Mouse (Mus musculus) embryonic facial prominence, embryonic 11.5 days (tissue): ENCODE data around the gene Psenen. TPM values are rescaled to one million over a fixed set of nuclear protein-coding genes. Genes with fewer than 3 reads are reported as not detected.

Experiments used
- ATAC-seq: fragments of 200-750 bp; cut with Nextera tagmentation; replicated peaks from 2 replicates; pipeline ENCODE4 v1.8.0; 2017; ENCODE audit warnings: low read depth; ENCODE audit not compliant: insufficient number of reproducible peaks, low FRiP score, low TSS enrichment
- DNase-seq: peaks from one replicate; pipeline ENCODE4 v3.0.0-alpha.2; 2015; ENCODE audit warnings: low spot score
- H3K27ac ChIP-seq: fragments of 300-500 bp; sonication (generic); replicated peaks from 2 replicates; pipeline ENCODE4 v1.5.1; 2014; ENCODE audit warnings: mild to moderate bottlenecking, low read depth, low read length, control low read depth
- H3K27me3 ChIP-seq: fragments of 300-500 bp; sonication (generic); 2 replicates; pipeline ENCODE4 v1.6.1; 2014; ENCODE audit warnings: mild to moderate bottlenecking, low read length, moderate library complexity, mixed read lengths; ENCODE audit not compliant: control insufficient read depth, insufficient read depth
- H3K36me3 ChIP-seq: fragments of 300-500 bp; sonication (generic); replicated peaks from 2 replicates; pipeline ENCODE4 v1.6.1; 2014; ENCODE audit warnings: low read depth, mild to moderate bottlenecking, low read length, moderate library complexity, mixed read lengths; ENCODE audit not compliant: control insufficient read depth, insufficient read depth
- H3K4me1 ChIP-seq: fragments of 300-500 bp; sonication (generic); 2 replicates; pipeline ENCODE4 v1.6.1; 2014; ENCODE audit warnings: low read length, mixed read lengths; ENCODE audit not compliant: control insufficient read depth, insufficient read depth
- H3K4me2 ChIP-seq: fragments of 300-500 bp; sonication (generic); 2 replicates; pipeline ENCODE4 v1.6.1; 2014; ENCODE audit warnings: low read depth, mild to moderate bottlenecking, control low read depth, low read length, moderate library complexity
- H3K4me3 ChIP-seq: fragments of 300-500 bp; sonication (generic); 2 replicates; pipeline ENCODE4 v1.5.1; 2014; ENCODE audit warnings: low read depth, low read length, control low read depth
- H3K9ac ChIP-seq: fragments of 300-500 bp; sonication (generic); replicated peaks from 2 replicates; pipeline ENCODE4 v1.6.1; 2014; ENCODE audit warnings: mild to moderate bottlenecking, control low read depth, low read length
- H3K9me3 ChIP-seq: fragments of 300-500 bp; sonication (generic); replicated peaks from 2 replicates; pipeline ENCODE4 v1.6.1; 2016; ENCODE audit warnings: mild to moderate bottlenecking, low read length, inconsistent platforms, mixed read lengths; ENCODE audit not compliant: control insufficient read depth
- WGBS: fragments of 180-500 bp; shearing (Covaris S2); extraction: QIAGEN DNeasy Blood & Tissue Kit; methylation state at CpG from one replicate; pipeline ENCODE4 v1.1.7; 2014; 5-methylcytosine and 5-hydroxymethylcytosine counted together
- microRNA-seq: library from miRNA; unstranded; fragments of <30 nt; microRNA quantifications from one replicate; pipeline ENCODE4, GENCODE M21; 2016; ENCODE audit warnings: borderline number of aligned reads
- polyA plus RNA-seq: library from polyadenylated mRNA; unstranded; fragments of >200 nt; fragmentation: Nextera tagmentation; extraction: Ambion mirVana; gene quantifications from 2 replicates; pipeline ENCODE4 v1.2.1, GENCODE M21; 2014

The Psenen gene
- polyA plus RNA-seq, 1 experiment from 2014 or later, result 108 TPM

DNA sequence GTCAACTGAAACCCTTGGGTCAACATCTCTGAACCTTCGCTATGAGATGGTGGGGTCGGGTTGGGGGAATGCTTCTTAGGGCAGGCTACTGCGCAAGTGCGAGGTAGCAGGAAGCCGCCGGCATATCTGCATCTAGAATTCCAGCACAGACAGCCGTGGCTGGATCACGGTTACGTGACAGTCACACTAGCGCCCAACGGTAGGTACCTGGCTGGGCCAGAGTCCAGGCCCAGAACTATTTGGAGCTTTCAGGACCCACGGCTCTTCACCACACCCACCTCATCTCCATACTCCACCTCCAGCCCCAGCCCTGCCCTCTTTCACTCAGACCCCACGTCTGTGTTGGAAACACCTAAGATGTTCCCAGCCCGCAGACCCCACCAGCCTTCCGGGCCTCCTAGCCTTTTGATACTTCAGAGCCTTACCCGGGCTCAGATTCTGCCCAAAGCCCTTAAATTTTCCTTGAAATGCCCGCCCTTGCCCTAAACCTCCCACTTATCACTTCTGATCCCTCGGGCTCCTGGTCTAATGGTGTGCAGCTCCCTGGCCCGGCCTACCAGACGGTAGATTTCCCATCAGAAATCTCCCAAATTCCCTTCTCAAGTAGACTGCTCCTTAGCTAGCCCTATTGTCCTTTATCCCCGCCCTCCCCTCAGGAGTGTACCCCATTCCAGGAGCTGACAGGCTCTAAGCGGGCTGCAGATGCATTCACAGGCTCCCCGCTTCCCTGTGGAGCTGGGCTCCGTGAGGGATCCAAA, 48.2 kb downstream of the Psenen start:
- Histone ChIP-seq H3K27me3 (no peaks in the 10 kb centered on the region), H3K9ac (no peak overlapping the region), H3K36me3 (no peaks in the 10 kb centered on the region), H3K4me3 (no peak overlapping the region), H3K9me3 (no peaks in the 10 kb centered on the region), H3K27ac (no peak overlapping the region), H3K4me2 (no peak overlapping the region), H3K4me1 (no peaks in the 10 kb centered on the region)
- WGBS, result 56% methylated on average over 24 of the region's 24 CpGs
- ATAC-seq (no peak), DNase-seq (no peak)

Small RNA genes lying within 50 kb of the gene (microRNA-seq; reads per million reads assigned to microRNA genes)
- gene Gm38670 (1.9 reads per million), gene Mir3569 (not detected)

Other genes with a start within 250 kb of the Psenen start
- 34.5 and 44.5 TPM in 2 replicates for gene Syne4, start 248.8 kb downstream of the Psenen start, polyA plus RNA-seq
- 1.4 TPM in 1 of 2 replicates, not detected in the other for gene E130208F15Rik, start 241.9 kb downstream of the Psenen start, polyA plus RNA-seq
- 24.4 and 25.0 TPM in 2 replicates for gene Sdhaf1, start 239.7 kb downstream of the Psenen start, polyA plus RNA-seq
- 4.5 and 5.1 TPM in 2 replicates for gene Lrfn3, start 200.9 kb downstream of the Psenen start, polyA plus RNA-seq
- gene Tyrobp, start 149.9 kb downstream of the Psenen start, polyA plus RNA-seq, result 16.9 and 17.9 TPM in 2 replicates
- gene Hcst, start 143.8 kb downstream of the Psenen start, polyA plus RNA-seq, result 0.72 TPM in 1 of 2 replicates, not detected in the other
- gene Nfkbid, start 141.9 kb downstream of the Psenen start, polyA plus RNA-seq, result 1.6 TPM in 2 replicates
- 40.2 and 45.4 TPM in 2 replicates for gene Aplp1, start 118.1 kb downstream of the Psenen start, polyA plus RNA-seq
- gene Kirrel2, start 105.9 kb downstream of the Psenen start, polyA plus RNA-seq, result 0.45 and 0.84 TPM in 2 replicates
- 0.36 TPM in 1 of 2 replicates, not detected in the other for gene Nphs1, start 105.3 kb downstream of the Psenen start, polyA plus RNA-seq
- not detected in 2 replicates for gene Prodh2, start 70.0 kb downstream of the Psenen start, polyA plus RNA-seq
- gene Arhgap33, start 28.6 kb downstream of the Psenen start, polyA plus RNA-seq, result 11.5 and 14.7 TPM in 2 replicates
- gene Hspb6, start 11.4 kb downstream of the Psenen start, polyA plus RNA-seq, result 4.4 and 6.2 TPM in 2 replicates
- 13.0 and 13.7 TPM in 2 replicates for gene Proser3, start 11.3 kb downstream of the Psenen start, polyA plus RNA-seq
- 40.2 and 44.8 TPM in 2 replicates for gene Lin37, start 3.8 kb downstream of the Psenen start, polyA plus RNA-seq
- 99.9 and 102 TPM in 2 replicates for gene U2af1l4, start 326 bp downstream of the Psenen start, polyA plus RNA-seq
- gene Gm49396, start 283 bp downstream of the Psenen start, polyA plus RNA-seq, result 5.9 and 7.0 TPM in 2 replicates
- gene Igflr1, start 1.8 kb upstream of the Psenen start, polyA plus RNA-seq, result 1.5 and 2.9 TPM in 2 replicates
- 7.2 and 8.4 TPM in 2 replicates for gene Kmt2b, start 25.1 kb upstream of the Psenen start, polyA plus RNA-seq
- gene Zbtb32, start 35.3 kb upstream of the Psenen start, polyA plus RNA-seq, result 0.21 and 0.43 TPM in 2 replicates
- 0.14 and 0.35 TPM in 2 replicates for gene Upk1a, start 49.2 kb upstream of the Psenen start, polyA plus RNA-seq
- 700 and 782 TPM in 2 replicates for gene Cox6b1, start 62.5 kb upstream of the Psenen start, polyA plus RNA-seq
- 0.20 TPM in 1 of 2 replicates, not detected in the other for gene Etv2, start 72.2 kb upstream of the Psenen start, polyA plus RNA-seq
- 108 and 118 TPM in 2 replicates for gene Rbm42, start 86.7 kb upstream of the Psenen start, polyA plus RNA-seq
- gene Haus5, start 101.4 kb upstream of the Psenen start, polyA plus RNA-seq, result 50.1 and 53.1 TPM in 2 replicates
- not detected in 2 replicates for gene Pmis2, start 108.0 kb upstream of the Psenen start, polyA plus RNA-seq
- gene 2200002J24Rik, start 135.3 kb upstream of the Psenen start, polyA plus RNA-seq, result not detected in 2 replicates
- 0.26 TPM in 1 of 2 replicates, not detected in the other for gene Atp4a, start 148.6 kb upstream of the Psenen start, polyA plus RNA-seq
- gene Tmem147, start 165.9 kb upstream of the Psenen start, polyA plus RNA-seq, result 129 and 145 TPM in 2 replicates
- 0.24 TPM in 1 of 2 replicates, not detected in the other for gene Gapdhs, start 180.1 kb upstream of the Psenen start, polyA plus RNA-seq
- gene Sbsn, start 187.8 kb upstream of the Psenen start, polyA plus RNA-seq, result 1.0 and 2.0 TPM in 2 replicates
- gene Dmkn, start 200.1 kb upstream of the Psenen start, polyA plus RNA-seq, result not detected in 2 replicates
- not detected in 2 replicates for gene Krtdap, start 224.3 kb upstream of the Psenen start, polyA plus RNA-seq